Mouse (Mus musculus): ENCODE measurements around the gene Btg3.

The Btg3 gene

DNA sequence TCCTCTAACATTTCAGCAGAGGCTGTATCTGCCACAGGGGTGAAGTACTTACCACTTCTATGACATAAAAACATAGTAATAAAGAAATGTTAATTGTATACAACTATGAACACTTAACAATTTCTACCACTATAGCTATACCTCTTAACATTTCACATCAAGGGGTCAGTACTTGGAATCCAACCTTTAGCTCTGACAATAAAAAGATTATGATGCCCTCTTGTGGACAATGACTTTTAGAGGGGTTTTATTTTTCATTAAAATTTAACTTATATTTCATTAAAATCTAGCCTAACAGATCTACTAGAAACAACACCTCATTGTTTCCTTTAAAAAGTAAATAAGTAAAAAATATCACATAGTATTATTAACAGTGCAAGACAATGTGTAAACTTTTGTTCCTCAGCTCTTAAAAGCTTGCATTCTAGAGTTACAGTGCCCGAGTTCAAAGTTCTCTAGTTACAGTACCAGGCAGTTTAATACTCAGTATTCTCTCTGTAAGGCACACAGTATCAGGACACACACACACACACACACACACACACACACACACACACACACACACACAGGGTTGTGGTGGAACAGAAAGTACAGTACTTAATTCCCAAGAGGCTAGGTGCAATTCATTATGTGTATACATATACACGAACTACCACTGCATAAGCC is 30.2 kb downstream of the Btg3 start:
- no peak for DNase-seq (ENCODE audit: low read depth)

DNA sequence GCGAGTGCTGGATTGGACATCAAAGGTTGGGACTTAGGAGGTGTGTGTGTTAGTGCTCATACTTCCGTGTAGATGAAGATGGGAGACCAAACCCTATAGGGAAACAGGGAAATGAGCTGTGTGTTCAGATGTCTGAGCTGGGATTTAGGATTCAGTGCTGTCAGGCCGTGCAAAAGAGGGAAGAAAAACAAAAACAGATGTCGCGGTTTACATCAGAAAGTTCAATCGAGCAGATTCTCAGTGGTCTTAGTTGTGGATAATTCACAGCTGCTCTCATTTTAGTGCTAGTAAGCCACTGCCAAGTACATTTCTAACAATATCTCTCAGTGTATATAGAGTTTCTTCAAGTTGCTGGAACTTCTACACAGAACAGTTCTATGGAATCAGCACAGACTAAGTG is 33.2 kb downstream of the Btg3 start:
- DNase-seq (ENCODE audit: low read depth): no peak

DNA sequence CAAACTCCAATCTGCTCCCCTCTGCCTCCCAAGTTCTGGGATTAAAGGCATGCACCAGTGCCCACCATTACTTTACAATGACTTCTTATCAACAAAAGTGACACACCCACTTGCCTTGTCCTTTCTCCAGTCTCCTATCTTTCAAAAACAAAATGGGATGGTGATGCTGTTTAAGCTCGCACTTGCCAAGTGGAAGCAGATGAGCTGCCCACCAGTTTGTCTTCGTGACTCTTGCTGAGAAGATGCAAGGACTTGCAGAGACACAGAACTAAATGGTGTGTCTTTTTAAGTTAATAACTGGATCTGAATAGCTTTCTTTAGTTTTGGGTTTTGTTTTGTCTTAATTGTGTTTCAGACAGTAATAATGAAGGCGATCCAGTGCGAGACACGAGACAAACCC is 34.2 kb downstream of the Btg3 start:
- no peak for DNase-seq (ENCODE audit: low read depth)

DNA sequence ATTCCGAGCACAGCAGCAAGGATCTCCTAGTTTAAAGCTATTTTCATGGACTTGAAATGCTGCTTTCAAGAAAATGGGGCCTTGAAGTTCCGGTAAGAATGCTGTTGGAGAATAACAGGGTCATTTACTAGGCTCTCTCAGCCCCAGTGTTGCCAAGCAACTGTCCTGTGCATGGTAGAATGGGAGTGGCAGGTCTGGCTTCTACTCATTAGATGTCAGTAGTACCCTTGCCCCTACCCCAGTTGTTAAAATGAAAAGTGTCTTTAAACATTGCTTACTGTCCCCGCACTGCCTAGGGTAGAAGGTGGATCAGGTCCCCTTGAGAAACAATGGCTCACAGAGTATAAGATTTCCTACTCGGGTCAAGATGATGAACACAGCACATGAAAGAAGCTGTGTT is 35.6 kb downstream of the Btg3 start:
- DNase-seq (ENCODE audit: low read depth): no peak

DNA sequence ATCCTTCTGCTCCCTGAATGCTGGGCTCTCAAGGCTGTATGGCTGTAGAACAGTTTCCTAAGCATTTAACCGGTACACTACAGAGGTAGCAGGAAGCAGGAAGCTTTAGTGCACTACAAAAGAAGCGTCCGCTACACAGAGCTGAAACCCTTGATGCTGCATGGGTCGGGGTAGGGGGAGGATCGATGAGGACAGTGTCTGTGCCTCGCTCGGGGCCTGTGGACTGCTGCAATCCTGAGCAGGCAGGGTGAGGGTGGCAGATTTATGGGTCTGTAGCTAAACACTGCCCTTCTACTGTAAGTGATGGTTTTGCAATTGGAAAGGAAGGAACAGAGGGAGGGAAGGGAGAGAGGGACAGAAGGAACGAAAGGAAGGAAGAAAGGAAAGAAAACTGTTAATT is 39.8 kb downstream of the Btg3 start:
- no peak for DNase-seq (ENCODE audit: low read depth)

DNA sequence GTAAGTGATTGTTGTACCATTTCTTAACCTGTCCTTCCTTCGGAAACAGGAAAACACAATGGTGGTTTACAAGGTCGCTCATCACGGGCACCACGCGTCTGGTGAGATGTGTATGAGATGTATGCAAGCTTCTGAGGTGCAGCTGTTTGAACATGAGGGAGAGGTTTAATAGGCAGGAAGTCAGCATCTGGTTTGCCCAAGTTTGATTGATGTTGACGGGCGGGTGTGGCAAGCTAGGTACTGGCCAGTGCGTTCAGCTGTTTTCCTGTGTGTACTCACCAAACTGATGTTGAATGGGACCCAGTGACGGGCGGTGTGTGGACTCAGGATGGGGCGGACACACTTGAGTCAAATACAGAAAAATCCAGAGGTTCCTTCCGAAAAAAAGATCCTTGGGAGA is 49.0 kb downstream of the Btg3 start:
- DNase-seq (ENCODE audit: low read depth): no peak

DNA sequence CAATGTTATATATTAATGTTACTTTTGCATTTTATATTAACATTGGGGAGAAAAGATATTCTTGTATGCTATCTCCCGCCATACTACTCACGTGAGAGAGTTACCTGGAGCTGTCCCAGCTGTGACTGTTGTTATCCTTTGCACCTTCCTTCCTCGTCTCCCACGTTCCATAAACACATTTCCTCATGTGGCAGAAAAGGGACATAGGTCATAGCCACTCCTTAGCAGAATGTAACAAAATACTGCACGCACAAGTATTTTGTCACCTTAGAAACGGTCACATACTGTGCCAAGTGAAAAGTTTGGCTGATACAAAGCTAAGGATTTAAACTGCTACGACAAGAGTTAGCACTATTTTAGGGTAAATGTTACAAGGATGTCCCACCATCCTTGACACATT is 49.4 kb downstream of the Btg3 start:
- DNase-seq (ENCODE audit: low read depth): no peak

DNA sequence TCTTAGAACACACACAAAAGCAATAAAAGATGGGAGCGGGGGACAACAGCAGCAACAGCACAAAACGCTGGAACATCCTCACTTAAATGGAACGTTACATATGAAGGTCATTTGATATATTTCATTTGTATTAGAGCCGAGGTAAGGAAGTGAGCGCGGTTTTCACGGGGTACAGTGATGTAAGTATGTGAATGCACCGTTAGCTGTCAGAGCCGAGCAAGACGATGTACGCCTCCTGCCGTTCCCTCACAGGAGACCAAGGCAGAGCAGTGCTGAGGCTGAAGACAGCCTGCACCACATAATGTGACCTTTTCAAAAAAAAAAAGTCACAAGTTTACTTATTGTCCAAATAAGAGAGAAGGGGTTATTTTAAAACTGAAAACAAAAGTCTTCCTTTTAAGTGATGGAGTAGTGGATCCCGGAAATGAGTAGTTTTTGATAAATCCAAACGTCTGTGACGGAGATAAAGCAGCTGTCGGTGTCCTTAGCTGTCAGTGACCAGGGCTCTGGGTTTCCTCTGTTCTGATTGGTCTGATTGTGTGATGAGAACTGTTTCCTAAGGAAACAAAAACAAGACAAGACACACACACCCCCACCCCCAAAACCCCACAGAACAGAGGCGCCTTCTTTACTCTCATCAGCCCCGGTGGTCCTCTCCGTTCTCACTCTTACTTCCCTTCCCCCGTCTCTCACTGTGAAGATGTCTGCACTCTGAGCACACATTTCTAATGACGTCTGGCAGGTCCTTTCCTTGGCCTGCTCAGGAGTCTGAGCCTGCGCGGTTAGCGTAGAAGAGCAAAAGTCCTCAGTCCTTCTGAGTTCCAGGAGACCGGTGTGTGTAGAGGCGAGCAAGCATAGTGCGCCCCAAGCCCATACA is 50.8 kb downstream of the Btg3 start:
- DNase-seq (ENCODE audit: low read depth): no peak

DNA sequence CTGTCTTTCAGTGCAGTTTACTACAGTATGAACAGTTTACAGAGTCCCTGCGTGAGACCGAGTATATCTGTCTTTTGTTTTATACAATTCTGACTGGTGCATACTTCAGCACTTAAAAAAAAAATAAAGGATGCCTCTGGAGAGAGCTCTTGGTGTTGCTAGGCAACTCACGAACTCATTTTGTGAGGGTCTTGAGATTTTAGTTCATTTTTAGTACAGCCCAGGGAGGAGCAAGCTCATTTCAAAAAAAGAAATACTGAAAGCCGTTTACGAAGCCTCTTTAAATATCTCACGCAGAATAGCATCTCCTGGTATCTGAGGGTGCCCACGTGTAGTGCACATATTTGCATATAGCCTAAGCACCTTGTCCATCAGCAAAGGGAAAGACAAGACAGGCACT is 54.9 kb downstream of the Btg3 start:
- DNase-seq (ENCODE audit: low read depth): no peak

DNA sequence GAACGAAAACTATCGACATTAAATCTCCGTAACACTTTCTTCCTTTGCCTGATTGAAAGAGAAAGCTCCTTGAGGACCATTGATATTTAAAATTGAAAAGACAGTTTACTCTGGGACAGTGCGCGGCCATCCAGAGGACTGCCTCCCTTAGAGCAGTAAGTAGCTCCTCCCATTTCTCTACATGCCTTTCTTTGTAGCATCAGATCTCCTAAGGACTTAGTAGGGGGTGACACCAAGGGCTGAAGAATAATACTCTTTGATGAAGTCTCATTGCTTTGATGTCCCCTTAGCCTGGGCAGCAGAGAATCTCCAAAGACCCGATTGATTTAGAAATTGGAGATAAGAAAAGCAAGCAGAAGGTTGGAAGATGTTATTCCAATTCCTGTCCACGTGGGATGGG is 55.4 kb downstream of the Btg3 start:
- no peak for DNase-seq (ENCODE audit: low read depth)

DNA sequence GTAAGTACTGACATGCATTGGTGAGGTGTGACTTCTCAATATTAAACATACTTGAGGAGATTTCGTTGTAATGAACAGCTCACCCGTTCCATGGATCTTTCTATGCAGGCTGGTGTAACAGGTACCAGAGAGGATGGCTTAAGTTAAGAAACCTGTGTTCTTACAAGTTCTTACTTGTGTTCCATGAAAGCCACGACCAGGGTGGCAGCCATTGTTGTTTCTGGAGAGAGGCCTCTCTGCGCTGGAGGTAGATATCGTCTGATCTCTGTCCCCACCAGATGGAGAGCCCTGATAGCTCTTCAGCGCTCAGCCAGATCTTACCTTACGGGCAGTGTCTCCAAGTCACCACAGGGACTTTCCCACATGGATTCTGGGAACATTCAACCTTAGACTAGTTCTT is 57.3 kb downstream of the Btg3 start:
- no peak for DNase-seq (ENCODE audit: low read depth)

DNA sequence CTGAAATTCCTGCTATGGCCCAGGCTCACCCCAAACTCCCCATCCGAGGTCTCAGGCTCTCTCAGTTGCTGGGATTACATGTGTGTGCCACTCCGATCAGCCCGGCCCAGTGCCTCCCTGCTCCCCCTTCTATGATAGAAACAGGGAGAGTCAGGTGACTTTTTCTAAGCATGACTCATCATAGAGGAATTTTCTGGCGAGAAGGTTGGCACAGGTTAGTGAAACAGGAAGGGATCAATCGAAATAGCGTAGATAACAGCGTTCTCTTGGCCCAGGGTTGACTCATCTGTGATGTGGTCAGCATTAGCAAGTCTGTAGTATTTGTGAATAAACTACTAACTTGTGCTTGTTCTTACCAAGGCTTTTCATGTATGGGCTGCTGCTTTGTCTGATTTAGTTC is 59.0 kb downstream of the Btg3 start:
- DNase-seq (ENCODE audit: low read depth): no peak

DNA sequence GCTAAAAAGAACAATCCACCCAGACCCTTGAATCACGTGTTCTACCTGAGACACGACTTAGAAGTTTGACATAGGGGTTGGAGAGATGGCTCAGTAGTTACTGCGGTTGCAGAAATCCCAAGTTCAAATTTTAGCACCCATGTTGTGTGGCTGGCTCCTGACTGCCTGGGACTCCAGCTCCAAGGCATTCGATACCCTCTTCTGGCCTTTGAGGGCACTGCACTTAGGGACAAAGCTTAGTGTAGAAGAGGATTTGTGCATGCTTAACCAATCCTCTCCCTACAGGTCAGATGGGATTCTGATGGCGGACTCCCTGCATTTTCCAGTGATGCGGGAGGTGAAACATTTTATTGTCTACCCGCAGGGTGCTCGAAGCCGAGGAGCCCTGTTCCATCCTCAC is 60.1 kb downstream of the Btg3 start:
- DNase-seq (ENCODE audit: low read depth): no peak

DNA sequence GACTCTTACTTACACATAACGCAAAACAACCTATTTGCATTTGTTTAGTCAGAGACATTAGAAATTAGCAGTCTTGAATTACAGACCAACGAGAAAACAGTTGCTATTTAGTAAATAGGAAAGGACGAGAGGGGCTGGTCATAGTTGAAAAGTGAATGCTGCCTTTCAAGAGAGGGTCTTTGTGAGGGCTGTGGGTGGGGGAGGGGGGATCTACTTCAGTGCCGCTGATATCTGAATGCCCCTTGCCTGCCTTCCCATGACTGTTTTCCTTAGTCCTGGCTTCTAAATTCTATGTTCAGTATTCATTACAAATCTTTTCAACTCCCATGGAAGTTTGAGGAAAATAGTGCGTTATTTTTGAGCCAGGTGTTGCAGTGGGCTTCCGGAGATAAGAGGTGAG is 63.0 kb downstream of the Btg3 start:
- DNase-seq (ENCODE audit: low read depth): no peak

DNA sequence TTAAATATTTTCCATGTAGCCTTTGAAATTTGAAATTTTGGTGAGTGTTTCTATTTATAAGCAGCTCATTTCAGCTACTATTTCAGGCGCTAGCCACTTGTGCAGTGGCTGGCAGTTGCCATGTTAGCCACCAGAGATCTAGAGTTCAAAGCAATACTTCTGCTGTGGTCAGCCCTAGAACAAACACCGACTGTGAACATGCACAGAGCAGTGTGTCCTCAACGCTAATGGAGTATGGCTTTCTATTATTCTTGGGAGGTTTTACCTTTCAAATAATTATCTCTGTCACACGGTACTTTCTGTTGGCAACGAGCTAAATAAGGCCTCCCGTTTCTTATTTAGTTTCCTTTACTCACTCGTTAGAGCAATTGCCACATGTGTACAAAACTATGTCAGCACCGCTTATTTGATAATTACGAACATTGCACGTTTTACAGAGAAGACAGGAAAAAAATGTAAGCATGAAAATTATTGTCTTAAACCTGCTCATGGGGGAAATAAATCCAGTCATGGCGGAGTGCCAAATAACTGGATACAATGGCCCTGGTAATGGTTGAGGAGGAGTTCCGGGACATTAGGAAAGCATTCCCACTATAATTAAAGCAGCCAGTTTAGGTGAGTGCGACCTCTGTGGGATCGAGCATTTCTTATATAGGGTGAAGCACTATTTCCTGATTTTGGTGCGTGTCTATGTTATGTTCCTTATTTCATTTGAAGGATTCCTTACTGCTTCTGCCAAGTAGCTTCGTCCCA is 63.7 kb downstream of the Btg3 start:
- no peak for DNase-seq (ENCODE audit: low read depth)

DNA sequence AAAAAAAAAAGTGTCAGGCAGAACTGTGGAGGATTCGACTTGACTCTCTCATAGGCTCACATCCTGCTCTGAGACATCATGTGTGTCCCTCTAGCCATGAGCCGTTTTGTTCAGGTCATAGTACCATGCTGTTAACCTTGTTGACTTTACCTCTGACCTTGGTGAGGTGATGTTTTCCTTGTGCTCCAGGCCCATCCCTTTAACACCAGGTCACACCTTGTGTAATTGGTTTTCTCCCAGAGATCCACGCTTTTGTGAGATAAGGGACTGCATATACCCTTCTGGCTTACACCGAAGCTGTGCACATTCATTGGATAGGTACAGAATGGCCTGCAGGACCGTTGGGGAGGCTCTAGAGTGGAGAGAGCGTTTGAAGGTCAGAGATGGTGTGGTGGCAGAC is 67.7 kb downstream of the Btg3 start:
- DNase-seq (ENCODE audit: low read depth): no peak

DNA sequence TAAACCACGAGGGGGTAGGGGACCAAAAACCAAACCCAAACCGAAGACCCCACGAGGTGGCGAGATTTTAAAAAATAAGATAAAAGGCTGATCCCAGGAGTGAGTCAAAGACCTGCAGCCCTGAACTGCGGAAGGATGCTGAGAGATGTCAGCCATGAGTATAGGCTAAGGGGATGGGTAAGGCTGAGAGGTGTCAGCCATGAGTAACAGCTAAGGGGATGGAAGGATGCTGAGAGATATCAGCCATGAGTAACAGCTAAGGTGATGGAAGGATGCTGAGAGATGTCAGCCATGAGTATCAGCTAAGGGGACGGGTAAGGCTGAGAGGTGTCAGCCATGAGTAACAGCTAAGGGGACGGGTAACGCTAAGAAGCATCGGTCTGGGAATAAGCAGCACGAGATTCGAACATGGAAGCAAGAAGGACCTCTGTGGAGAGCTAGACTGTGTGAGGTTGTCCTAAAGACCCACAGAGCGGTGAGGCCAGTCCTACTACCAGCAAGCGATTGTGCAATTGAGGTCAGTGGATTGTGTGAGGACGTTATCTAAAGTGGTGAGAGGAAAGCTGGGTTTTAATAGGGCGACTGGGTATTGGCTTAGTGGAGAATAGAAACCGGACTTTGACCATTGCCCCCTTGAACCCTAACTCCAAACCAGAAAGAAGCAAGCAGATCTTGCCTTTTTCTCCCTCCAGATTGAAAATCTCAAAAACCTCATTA is 69.4 kb downstream of the Btg3 start:
- DNase-seq (ENCODE audit: low read depth): no peak

DNA sequence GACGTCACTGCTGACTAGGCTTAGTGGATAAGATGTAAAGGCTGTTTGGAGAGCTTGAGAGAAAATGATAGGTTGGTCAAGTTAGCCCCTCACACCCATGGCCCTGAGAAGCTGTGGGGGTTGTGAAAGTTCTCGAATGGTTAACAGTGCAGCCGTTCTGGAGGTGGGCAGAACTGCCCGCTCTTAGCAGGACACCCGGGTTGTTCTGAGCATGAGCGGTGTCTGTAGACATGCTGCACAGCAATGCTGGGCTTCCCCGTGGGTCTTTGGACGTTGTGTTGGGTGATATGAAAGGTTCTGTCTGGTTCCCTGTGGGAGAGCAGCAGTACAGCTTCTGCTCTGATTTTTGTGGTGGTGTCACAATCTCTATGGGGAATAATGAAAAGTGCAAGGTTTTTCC is 70.4 kb downstream of the Btg3 start:
- no peak for DNase-seq (ENCODE audit: low read depth)

DNA sequence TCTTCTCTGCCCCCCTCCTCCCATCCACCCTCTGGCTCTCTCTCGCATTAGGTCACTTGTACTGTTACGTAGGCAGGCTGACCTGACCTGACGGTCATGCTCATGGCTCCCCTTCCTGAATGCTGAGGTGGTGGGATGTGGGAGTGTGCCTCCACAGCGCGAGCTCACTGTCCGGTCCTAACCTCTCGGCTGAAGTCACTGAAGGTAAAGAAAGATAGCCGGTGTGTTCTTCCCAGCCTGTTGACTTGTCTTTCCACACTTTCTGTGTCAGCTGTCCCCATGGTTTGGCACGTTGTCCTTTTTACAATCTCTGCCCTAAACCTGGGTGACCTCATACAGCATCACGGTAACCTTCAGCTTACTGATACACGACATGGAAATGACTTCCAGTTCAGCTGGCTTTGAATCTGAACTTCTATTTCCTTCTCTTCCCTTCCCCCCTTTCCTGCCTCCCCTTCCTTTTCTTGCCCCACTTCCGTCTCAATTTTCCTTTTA is 71.3 kb downstream of the Btg3 start:
- DNase-seq (ENCODE audit: low read depth): no peak

DNA sequence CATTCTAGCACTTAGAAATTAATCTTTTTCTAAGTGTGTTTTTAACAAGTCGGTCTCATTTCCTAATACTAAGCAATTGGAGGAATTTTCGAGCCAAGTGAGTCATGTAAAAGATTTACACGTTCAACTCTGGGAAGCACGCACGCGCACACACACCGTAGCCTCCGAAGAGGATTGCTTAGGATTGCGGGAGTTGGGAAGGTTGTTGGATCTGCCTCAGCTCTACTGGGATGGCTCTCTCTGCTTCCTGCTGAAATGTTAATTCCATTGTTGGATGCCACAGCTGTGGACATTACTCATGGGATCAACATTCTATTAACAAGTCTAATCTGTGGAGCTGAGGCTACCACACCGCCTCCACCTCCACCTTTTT is 74.3 kb downstream of the Btg3 start:
- no peak for DNase-seq (ENCODE audit: low read depth)

DNA sequence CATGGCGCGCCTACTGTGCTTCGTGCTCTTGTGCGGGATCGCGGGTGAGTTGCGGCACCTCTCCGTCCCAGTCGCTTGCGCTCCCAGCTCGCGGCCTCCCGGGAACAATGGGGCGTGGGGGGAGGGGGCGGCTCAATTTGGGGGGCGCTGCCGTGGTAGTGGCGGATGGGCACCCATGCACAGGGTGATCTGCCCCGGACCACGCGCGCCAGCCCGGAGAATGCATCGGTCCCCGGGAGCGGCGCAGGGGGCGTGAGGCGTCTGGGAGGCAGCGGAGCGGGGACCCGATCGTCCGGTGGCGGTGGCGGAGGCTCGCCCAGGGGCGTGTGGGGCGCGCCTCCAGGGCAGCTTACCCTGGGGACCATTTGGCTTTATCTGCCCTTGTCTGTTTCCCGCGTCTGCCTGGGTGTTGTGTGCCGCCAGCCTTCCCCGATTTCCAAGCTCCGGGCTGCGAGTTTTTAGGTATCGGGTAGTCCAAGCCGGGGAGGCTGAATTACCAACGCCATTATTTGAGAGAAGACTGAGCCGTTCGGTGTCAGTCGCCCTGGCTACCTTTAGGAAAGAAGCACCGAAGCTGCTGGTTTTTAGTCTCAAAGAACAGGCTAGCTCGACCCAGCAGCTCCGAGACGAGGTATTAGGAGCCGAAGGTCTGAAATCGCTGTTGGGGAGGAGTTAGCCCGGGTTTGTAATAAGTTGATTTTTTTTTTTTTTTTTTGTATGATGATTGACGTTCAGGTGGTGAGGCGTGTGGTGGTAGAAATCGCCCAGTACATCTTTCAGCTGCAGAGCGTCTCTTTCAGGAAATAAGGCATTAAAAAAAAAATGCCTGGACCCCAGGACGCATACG is 74.9 kb downstream of the Btg3 start:
- DNase-seq (ENCODE audit: low read depth): no peak

Measured in c-Kit-positive CD71-negative TER-119-negative erythroid progenitor cells, embryonic 14.5 days (primary cell).